ENCODE assay signal across 28 mouse cellular contexts in the genomic region with DNA sequence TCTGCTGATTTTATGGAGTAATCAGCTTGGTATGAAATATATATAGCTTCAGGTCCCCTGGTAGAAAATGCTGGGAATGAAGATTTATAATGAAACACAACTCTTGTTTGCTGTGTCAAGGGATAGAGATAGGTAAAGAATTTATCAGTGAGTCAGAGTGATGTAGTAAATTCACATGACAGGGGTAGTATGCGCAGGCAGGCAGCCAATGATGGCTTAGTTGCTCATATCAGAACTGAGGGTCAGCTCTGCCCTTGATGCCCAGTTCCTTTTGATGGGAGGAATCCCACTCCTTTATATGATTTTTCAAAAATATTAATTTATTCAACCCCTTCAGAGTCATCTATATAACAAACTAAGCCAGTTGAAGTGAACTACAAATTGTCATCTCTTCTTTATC.
"Had no signal": no experiment of that assay in that cellular context is flagged by ENCODE, and none has a peak within 500 bp of the region (broad histone marks: within the 10 kb centered on the region; RNA-seq: fewer than 3 reads in every experiment).

No protein-coding gene starts in this region.

- H3K4me2 ChIP-seq: heart, embryonic 12.5 days; hindbrain, embryonic 12.5 days; hindbrain, embryonic 14.5 days; intestine, embryonic 15.5 days; kidney, embryonic 15.5 days; limb, embryonic 13.5 days; limb, embryonic 15.5 days; liver, embryonic 12.5 days had no signal

- H3K9me3 ChIP-seq: heart, embryonic 10.5 days; heart, embryonic 12.5 days; hindbrain, embryonic 10.5 days; hindbrain, embryonic 12.5 days; intestine, embryonic 15.5 days; kidney, embryonic 15.5 days; limb, embryonic 13.5 days; limb, embryonic 15.5 days; liver, embryonic 12.5 days had no signal

- H3K4me3 ChIP-seq: heart, embryonic 10.5 days; heart, embryonic 12.5 days; hindbrain, embryonic 10.5 days; hindbrain, embryonic 12.5 days; intestine, embryonic 15.5 days; kidney, embryonic 15.5 days; limb, embryonic 13.5 days; limb, embryonic 15.5 days; liver, embryonic 12.5 days had no signal

- H3K4me1 ChIP-seq: heart, embryonic 10.5 days; heart, embryonic 12.5 days; hindbrain, embryonic 10.5 days; hindbrain, embryonic 12.5 days; intestine, embryonic 15.5 days; kidney, embryonic 15.5 days; limb, embryonic 13.5 days; limb, embryonic 15.5 days; liver, embryonic 12.5 days had no signal

- ATAC-seq: hindbrain, embryonic 16.5 days; inflammation-experienced regulatory T-cells, adult 6 months; intestine, embryonic 15.5 days; liver, embryonic 12.5 days had no signal

- H3K27ac ChIP-seq: heart, embryonic 10.5 days; hindbrain, embryonic 10.5 days; hindbrain, embryonic 12.5 days; hindbrain, embryonic 14.5 days; intestine, embryonic 15.5 days; kidney, embryonic 15.5 days; kidney, postnatal 0 days; limb, embryonic 13.5 days; limb, embryonic 15.5 days; liver, embryonic 12.5 days; liver, embryonic 14.5 days had no signal

- DNase-seq: gastrocnemius, postnatal 10 days; gastrocnemius, postnatal 25 days; heart, adult 18-20 months; heart, postnatal 10 days; heart, postnatal 4 days; kidney, adult 11 months; kidney, adult 2 months; kidney, adult 9 months; kidney, postnatal 14 days; kidney, postnatal 36 days; layer of hippocampus, adult 9-11 months; layer of hippocampus, postnatal 36 days; left cerebral cortex, postnatal 4 days; lung, adult 18-20 months had no signal

- H3K36me3 ChIP-seq: heart, embryonic 10.5 days; heart, embryonic 12.5 days; hindbrain, embryonic 10.5 days; hindbrain, embryonic 12.5 days; intestine, embryonic 15.5 days; kidney, embryonic 15.5 days; limb, embryonic 13.5 days; limb, embryonic 15.5 days; liver, embryonic 12.5 days had no signal

- H3K9ac ChIP-seq: heart, embryonic 12.5 days; hindbrain, embryonic 12.5 days; hindbrain, embryonic 14.5 days; intestine, embryonic 15.5 days; kidney, embryonic 15.5 days; limb, embryonic 13.5 days; limb, embryonic 15.5 days; liver, embryonic 12.5 days; liver, embryonic 14.5 days had no signal

- H3K27me3 ChIP-seq: heart, embryonic 12.5 days; hindbrain, embryonic 12.5 days; intestine, embryonic 15.5 days; kidney, embryonic 15.5 days; limb, embryonic 13.5 days; limb, embryonic 15.5 days; liver, embryonic 12.5 days had no signal
